Mouse (Mus musculus) liver, embryonic 16.5 days (tissue): ENCODE data around the gene Olfr1000. TPM values are rescaled to one million over a fixed set of nuclear protein-coding genes. Genes with fewer than 3 reads are reported as not detected.
"Not testable (repeated sequence)": the region's sequence is repeated elsewhere in the genome, so short reads cannot be mapped to it uniquely, and the experiment has no call there.

Experiments used
- ATAC-seq: fragments of 200-750 bp; cut with Nextera tagmentation; 2 replicates; pipeline ENCODE4 v1.8.0; 2017; ENCODE audit warnings: low read depth, mild to moderate bottlenecking, moderate number of reproducible peaks, moderate library complexity
- H3K27ac ChIP-seq: fragments of 300-500 bp; sonication (generic); 2 replicates; pipeline ENCODE4 v1.5.1; 2014; ENCODE audit warnings: mild to moderate bottlenecking, low read length
- H3K27me3 ChIP-seq: fragments of 300-500 bp; sonication (generic); 2 replicates; pipeline ENCODE4 v1.6.1; 2014; ENCODE audit warnings: low read depth, low read length, mixed read lengths; ENCODE audit not compliant: control insufficient read depth, insufficient read depth
- H3K36me3 ChIP-seq: fragments of 300-500 bp; sonication (generic); 2 replicates; pipeline ENCODE4 v1.6.1; 2014; ENCODE audit warnings: mild to moderate bottlenecking; ENCODE audit not compliant: control insufficient read depth, insufficient read depth
- H3K4me1 ChIP-seq: fragments of 300-500 bp; sonication (generic); 2 replicates; pipeline ENCODE4 v1.6.1; 2014; ENCODE audit warnings: low read depth, low read length, mixed read lengths; ENCODE audit not compliant: control insufficient read depth
- H3K4me2 ChIP-seq: fragments of 300-500 bp; sonication (generic); 2 replicates; pipeline ENCODE4 v1.6.1; 2014; ENCODE audit warnings: low read depth, low read length, mixed read lengths
- H3K4me3 ChIP-seq: fragments of 300-500 bp; sonication (generic); 2 replicates; pipeline ENCODE4 v1.5.1; 2014; ENCODE audit warnings: low read depth, mild to moderate bottlenecking, low read length
- H3K9ac ChIP-seq: fragments of 300-500 bp; sonication (generic); 2 replicates; pipeline ENCODE4 v1.6.1; 2014; ENCODE audit warnings: low read depth, low read length
- H3K9me3 ChIP-seq: fragments of 300-500 bp; sonication (generic); replicated peaks from 2 replicates; pipeline ENCODE4 v1.6.1; 2016; ENCODE audit warnings: low read length; ENCODE audit not compliant: control insufficient read depth
- WGBS: fragments of 180-500 bp; shearing (Covaris S2); extraction: QIAGEN DNeasy Blood & Tissue Kit; methylation state at CpG from one replicate; pipeline ENCODE4 v1.1.7; 2014; ENCODE audit not compliant: insufficient replicate concordance; 5-methylcytosine and 5-hydroxymethylcytosine counted together
- polyA plus RNA-seq: library from polyadenylated mRNA; unstranded; fragments of >200 nt; fragmentation: Nextera tagmentation; extraction: Ambion mirVana; gene quantifications from 2 replicates; pipeline ENCODE4 v1.2.1, GENCODE M21; 2015

The Olfr1000 gene
- polyA plus RNA-seq = not detected in 2 replicates

DNA sequence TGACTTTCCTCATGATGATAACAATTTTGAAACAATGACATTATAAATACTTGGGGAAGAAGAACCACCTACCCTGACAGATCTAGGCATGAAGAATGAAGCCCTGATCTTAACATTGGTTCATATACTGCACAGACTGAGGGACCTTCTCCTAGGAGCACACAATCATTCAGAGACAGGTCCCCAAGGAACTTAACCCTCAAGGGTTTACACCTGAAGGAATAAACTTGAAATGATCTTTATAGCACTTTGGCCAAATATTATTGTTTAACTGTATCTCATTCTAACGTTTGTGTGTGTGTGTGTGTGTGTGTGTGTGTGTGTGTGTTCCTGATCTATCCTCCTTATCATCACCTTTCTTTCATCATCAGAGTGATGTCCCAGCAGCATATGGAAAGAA is at the start of gene Olfr1000:
Gene Olfr1000, minus strand, starts transcription at position 101 of the 400 bp plus-strand sequence.
- Histone ChIP-seq H3K27ac (no peak within 1 kb of the TSS), H3K36me3 (no peaks in the 10 kb centered on the region), H3K4me2 (no peak within 1 kb of the TSS), H3K9me3 (no peaks in the 10 kb centered on the region), H3K27me3 (no peaks in the 10 kb centered on the region), H3K4me1 (no peaks in the 10 kb centered on the region), H3K9ac (no peak within 1 kb of the TSS), H3K4me3 (no peak within 1 kb of the TSS)
- 19% methylated on average over 1 of the region's 1 CpGs for WGBS
- ATAC-seq = no peak

DNA sequence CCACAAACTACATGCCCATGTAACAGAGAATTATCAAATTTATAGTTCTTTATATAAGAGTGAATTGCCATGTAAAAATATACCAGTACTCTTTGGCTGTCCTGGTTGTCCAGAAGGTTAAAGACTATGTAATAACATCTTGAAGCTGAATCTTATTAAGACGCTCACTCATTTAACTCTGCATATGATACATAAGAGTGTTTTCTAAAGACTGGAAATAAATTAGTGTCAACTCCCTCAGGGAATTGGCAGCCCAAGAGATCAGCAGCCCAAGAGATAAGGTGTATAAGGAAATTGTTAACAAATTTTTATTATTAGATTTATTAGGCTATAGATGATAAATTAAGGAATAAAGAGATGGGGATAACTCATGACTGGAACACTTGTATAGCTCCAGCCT is 38.9 kb upstream of the Olfr1000 start, which contains the start of gene Olfr1002:
Gene Olfr1002, minus strand, starts transcription at position 101 of the 400 bp plus-strand sequence.
- H3K36me3 ChIP-seq = no peaks in the 10 kb centered on the region
- no peaks in the 10 kb centered on the region for H3K9me3 ChIP-seq
- no peak within 1 kb of the TSS for H3K4me2 ChIP-seq
- H3K4me1 ChIP-seq = no peaks in the 10 kb centered on the region
- ATAC-seq = no peak
- H3K4me3 ChIP-seq = no peak within 1 kb of the TSS
- no peak within 1 kb of the TSS for H3K27ac ChIP-seq
- no peak within 1 kb of the TSS for H3K9ac ChIP-seq
- WGBS = 74% methylated on average over 1 of the region's 1 CpGs
- no peaks in the 10 kb centered on the region for H3K27me3 ChIP-seq

DNA sequence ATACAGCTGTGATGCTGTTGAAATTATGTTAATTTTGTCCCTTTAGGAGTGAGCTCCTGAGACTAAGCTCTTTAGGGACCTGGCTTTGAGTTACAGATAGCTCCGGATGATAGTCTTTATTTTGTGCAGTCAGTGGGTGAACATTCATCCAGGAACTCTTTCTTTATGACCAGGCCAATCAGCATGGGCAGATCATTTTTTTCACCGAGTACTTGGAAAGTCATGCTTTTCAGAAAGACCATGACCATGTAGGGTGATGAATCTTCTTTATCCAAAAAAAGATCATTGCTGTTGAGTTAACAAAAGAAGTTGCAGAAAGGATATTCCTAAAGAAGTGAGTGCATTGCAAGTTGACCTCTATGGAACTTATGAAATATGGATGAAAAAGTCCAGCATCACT is 23.1 kb downstream of the Olfr1000 start, which contains the start of gene Olfr998:
Gene Olfr998, plus strand, starts transcription at position 301 of the 400 bp plus-strand sequence.
- not testable (repeated sequence) for H3K27ac ChIP-seq, H3K4me3 ChIP-seq, H3K4me1 ChIP-seq, H3K36me3 ChIP-seq, ATAC-seq, H3K4me2 ChIP-seq, H3K9ac ChIP-seq, H3K9me3 ChIP-seq, H3K27me3 ChIP-seq
- WGBS = 47% methylated on average over 2 of the region's 2 CpGs

DNA sequence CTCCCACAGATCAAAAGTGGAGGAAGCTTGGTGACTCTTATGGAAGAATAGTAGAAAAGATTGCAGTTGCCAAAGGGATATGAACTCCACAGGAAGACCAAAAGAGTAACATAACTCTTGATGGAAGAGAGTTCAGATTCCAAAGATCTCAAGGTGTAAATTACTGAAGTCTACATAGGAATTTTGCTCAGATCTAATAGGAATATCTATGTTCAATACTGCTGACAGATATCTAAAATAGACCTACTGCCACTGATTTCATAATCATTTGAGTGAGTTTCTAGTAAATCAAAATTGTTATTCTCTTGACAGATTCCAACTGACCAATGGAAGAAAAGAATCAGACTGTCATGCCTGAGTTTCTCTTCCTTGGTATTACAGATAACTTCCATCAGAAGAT is 32.8 kb downstream of the Olfr1000 start, which contains the start of gene Olfr996:
Gene Olfr996, plus strand, starts transcription at position 301 of the 400 bp plus-strand sequence.
- Histone ChIP-seq H3K27me3 (no peaks in the 10 kb centered on the region), H3K4me2 (no peak within 1 kb of the TSS), H3K4me3 (no peak within 1 kb of the TSS), H3K9me3 (no peaks in the 10 kb centered on the region), H3K9ac (no peak within 1 kb of the TSS), H3K4me1 (no peaks in the 10 kb centered on the region), H3K36me3 (no peaks in the 10 kb centered on the region), H3K27ac (no peak within 1 kb of the TSS)
- ATAC-seq = no peak

DNA sequence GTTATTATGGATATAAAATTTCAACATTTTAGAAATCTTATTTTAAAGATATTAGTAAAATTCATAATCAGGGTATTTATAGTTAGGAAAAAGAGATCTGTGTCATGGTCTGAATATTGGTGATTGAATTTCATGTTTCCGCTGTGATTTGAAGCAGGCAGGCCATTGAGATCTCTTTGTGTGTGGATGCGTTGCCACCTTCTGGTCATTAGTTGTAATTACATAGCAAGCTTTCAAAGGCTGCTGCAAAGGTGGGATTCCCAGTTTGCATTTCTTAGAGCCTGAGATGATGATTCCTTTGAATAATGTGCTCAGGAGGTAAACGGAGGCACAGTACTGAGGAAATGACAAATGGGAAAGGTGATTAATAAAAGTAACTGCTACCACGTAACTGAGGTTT is 50.5 kb downstream of the Olfr1000 start:
- H3K27me3 ChIP-seq = no peaks in the 10 kb centered on the region
- ATAC-seq = no peak

DNA sequence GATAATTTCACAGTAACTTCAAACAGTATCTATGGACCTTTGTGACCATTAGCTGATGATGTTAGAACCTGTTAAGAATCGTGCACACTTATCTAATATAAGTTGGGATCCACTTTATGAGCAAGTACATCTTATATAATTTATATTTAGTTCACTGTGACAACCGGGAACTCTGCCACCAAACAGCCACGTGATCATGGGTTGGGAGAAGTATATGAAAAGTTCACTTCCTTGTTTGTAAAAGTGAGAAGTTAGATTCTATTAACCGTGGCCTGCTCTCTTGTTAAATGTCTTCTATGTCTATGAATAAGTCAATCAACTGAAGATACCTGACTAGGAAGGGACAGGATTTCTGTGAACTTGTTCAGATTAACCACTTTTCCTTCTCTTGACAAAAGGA is 51.5 kb downstream of the Olfr1000 start:
- 27% methylated on average over 4 of the region's 4 CpGs for whole genome bisulfite sequencing
- Histone ChIP-seq H3K27ac (no peak overlapping the region), H3K9me3 (no peaks in the 10 kb centered on the region), H3K36me3 (no peaks in the 10 kb centered on the region), H3K4me1 (no peaks in the 10 kb centered on the region), H3K27me3 (no peaks in the 10 kb centered on the region), H3K9ac (no peak overlapping the region), H3K4me2 (no peak overlapping the region), H3K4me3 (no peak overlapping the region)
- no peak for ATAC-seq

More for the DNA sequence above, 50.5 kb downstream of the Olfr1000 start:
- Histone ChIP-seq H3K9ac (no peak overlapping the region), H3K4me2 (no peak overlapping the region), H3K27ac (no peak overlapping the region), H3K4me1 (no peaks in the 10 kb centered on the region), H3K4me3 (no peak overlapping the region), H3K9me3 (no peaks in the 10 kb centered on the region), H3K36me3 (no peaks in the 10 kb centered on the region)
- WGBS = 23% methylated on average over 4 of the region's 4 CpGs

Other genes starting within 250 kb of the Olfr1000 start
- not detected in 2 replicates for gene Olfr988, start 248.7 kb downstream of the Olfr1000 start, polyA plus RNA-seq
- not detected in 2 replicates for gene Olfr992, start 202.4 kb downstream of the Olfr1000 start, polyA plus RNA-seq
- gene Olfr993, start 197.0 kb downstream of the Olfr1000 start, polyA plus RNA-seq = not detected in 2 replicates
- not detected in 2 replicates for gene Olfr994, start 175.5 kb downstream of the Olfr1000 start, polyA plus RNA-seq
- not detected in 2 replicates for gene Olfr995, start 168.3 kb downstream of the Olfr1000 start, polyA plus RNA-seq
- not detected in 2 replicates for gene 4833423E24Rik, start 92.9 kb downstream of the Olfr1000 start, polyA plus RNA-seq
- not detected in 2 replicates for gene Olfr996, start 32.7 kb downstream of the Olfr1000 start, polyA plus RNA-seq
- gene Olfr998, start 23.0 kb downstream of the Olfr1000 start, polyA plus RNA-seq = not detected in 2 replicates
- not detected in 2 replicates for gene Olfr1002, start 38.8 kb upstream of the Olfr1000 start, polyA plus RNA-seq
- gene Olfr154, start 52.6 kb upstream of the Olfr1000 start, polyA plus RNA-seq = not detected in 2 replicates
- gene Olfr1006, start 66.9 kb upstream of the Olfr1000 start, polyA plus RNA-seq = not detected in 2 replicates
- not detected in 2 replicates for gene Olfr1008, start 77.5 kb upstream of the Olfr1000 start, polyA plus RNA-seq
- not detected in 2 replicates for gene Olfr1009, start 103.5 kb upstream of the Olfr1000 start, polyA plus RNA-seq
- gene Olfr1012, start 150.9 kb upstream of the Olfr1000 start, polyA plus RNA-seq = not detected in 2 replicates
- not detected in 2 replicates for gene Olfr1013, start 155.2 kb upstream of the Olfr1000 start, polyA plus RNA-seq
- not detected in 2 replicates for gene Olfr1014, start 160.8 kb upstream of the Olfr1000 start, polyA plus RNA-seq
- not detected in 2 replicates for gene Olfr1015, start 170.1 kb upstream of the Olfr1000 start, polyA plus RNA-seq
- not detected in 2 replicates for gene Olfr1016, start 190.6 kb upstream of the Olfr1000 start, polyA plus RNA-seq
- gene Olfr1018, start 206.6 kb upstream of the Olfr1000 start, polyA plus RNA-seq = not detected in 2 replicates
- not detected in 2 replicates for gene Olfr1019, start 233.6 kb upstream of the Olfr1000 start, polyA plus RNA-seq
- not detected in 2 replicates for gene Olfr1020, start 235.1 kb upstream of the Olfr1000 start, polyA plus RNA-seq